Mouse (Mus musculus) layer of hippocampus, adult 9-10 months (tissue): ENCODE measurements at regions not wholly inside any gene's neighbourhood (a gene's known extent, or its start where the extent isn't known, plus 50 kb on each side); places are given as distances from the start of the nearest gene placed in this dataset.

Source experiments
- DNase-seq: peaks from one replicate; pipeline ENCODE4 v3.0.0; 2022; ENCODE audit warnings: low spot score

DNA sequence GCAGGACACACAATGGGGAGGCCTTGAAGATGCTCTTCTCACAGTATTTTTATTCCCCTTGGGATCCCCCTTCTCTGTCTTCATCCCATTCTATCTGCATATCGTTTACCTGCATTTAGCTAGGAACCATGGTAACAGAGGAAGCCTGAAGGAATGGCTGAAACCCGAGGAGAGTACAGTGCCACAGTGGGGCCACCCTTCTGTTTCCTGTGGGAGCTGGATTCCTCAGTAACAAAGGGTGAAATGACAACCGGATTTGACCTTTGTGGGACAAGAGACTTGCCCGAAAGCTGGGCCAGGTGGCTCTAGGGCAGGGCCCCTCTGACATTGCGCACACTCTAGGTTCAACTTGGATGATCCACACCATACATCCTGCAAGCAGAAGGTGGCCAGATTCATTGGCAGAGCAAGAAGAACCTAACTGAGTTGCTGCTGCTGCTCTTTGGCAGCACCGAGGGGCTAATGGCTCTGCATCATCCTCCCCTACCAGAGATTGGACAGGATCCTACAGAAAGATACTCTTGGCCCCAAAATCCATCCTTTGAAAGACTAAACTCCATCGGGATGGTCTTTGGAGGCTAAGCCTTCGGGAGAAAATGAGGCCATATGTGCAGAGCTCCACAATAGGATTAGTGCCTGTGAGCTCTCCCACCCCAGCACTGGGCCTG, 310.0 kb downstream of the Sox9 start:
- DNase-seq, result no peak

DNA sequence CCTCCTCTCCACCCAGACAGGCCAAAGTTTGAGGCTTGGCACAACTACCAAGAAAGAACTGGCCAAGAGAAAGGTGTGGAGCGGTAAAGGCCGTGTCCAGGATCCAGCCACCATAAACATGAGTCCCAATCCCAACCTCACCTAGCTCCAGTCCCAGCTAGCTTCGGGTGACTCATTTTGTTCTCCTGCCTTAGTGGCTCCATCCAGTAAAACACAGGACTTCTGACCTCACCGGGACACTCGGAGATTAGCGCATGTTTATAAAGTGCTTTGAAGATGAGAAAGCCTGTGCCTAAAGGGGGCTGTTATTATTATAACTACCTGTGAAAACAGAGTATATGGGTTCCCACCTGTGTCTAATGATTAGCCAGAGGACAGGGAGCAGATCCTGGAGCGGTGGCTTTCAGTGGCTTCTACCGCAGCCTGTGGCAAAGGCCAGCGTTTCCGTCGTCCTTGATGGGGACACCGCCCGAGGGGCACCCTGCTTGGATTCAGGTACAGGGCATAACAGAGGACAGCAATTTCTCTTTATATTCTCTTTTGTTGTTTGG, 311.9 kb downstream of the Sox9 start:
- no peak for DNase-seq

DNA sequence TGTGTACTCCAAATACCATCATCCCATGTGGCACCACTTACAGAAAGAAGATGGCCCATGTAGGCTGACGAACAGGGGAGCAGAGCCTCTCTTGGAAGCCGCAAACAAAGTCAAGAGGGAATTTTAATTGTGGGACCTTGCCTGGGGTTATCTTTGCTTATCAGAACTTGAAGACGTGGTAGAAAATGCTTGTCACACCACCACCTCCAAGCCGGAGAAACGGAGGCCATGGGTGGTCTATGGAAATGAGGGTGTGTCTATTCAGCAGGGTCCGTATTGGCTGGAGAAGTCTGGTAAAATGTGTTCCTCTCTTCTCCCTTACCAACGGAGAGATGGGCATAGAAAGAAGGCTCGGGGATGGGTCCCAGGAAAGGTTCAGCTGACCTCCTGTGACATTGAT, 313.6 kb downstream of the Sox9 start:
- no peak for DNase-seq

DNA sequence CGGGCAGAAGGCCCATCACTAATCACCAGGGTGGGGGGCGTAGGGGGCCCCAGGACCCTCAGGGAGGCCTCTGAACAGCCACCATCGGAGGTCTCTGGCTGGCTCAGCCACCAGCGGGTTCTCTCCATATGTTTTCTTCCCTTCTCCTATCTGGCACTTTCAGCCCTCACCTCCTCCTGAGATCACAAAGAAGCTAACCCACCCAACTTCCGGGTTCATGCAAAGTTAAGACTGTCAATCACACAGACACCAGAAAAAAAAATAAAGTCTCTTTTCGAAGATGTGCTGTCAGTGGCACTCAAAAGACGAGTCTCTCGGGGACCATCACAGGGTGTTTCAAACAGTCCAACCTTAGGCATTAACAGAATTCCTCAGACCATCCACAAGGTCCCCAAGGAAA, 314.2 kb downstream of the Sox9 start:
- DNase-seq, result no peak

DNA sequence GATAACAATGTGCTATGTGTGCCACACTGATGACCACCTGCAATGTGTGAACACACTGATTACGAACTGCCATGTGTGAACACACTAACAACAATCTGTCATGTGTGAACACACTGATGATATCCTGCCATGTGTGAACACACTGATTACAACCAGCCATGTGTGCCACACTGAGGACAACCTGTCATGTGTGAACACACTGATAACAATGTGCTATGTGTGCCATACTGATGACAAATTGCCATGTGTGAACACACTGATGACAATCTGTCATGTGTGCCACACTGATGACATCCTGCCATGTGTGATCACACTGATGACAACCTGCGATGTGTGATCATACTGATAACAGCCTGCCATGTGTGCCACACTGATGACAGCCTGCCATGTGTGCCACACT, 316.3 kb downstream of the Sox9 start:
- no peak for DNase-seq

DNA sequence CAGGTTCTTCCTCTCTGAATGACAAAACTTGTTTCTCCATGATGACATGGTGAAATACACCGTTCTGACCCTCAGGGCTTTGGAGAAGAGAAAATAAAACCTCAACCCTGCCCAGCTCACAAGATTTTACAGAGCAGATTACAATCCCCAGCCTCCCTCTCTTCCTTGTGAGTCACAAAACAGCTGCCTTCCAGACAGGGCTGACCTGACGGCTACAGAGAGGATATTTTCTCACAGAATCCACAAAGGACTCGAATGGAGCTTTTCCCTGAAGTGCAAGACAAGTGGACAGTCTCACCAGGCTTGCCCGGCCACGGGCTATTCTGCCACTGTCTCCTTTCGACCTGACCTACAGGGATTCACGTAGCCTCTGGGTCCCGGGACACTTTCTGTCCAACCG, 318.8 kb downstream of the Sox9 start:
- no peak for DNase-seq

DNA sequence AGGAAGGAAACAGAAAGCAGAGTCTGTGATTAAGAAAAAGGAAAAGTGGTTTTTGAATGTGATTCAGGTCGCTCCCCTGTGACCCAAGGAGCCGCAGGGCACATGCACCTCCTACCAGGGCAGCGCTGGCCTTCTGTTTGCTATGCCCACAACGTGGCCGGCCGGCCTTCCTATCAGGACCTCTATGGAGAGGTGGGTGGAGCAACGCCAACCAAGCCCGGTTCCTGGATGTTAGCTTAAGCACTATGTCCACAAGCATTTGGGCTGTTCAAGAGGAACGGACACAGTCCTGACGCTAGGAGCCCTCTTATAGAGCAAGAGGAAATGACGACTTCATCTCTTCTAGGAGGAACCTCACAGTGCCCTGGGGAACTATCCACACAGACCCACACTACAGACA, 319.5 kb downstream of the Sox9 start:
- DNase-seq, result no peak

DNA sequence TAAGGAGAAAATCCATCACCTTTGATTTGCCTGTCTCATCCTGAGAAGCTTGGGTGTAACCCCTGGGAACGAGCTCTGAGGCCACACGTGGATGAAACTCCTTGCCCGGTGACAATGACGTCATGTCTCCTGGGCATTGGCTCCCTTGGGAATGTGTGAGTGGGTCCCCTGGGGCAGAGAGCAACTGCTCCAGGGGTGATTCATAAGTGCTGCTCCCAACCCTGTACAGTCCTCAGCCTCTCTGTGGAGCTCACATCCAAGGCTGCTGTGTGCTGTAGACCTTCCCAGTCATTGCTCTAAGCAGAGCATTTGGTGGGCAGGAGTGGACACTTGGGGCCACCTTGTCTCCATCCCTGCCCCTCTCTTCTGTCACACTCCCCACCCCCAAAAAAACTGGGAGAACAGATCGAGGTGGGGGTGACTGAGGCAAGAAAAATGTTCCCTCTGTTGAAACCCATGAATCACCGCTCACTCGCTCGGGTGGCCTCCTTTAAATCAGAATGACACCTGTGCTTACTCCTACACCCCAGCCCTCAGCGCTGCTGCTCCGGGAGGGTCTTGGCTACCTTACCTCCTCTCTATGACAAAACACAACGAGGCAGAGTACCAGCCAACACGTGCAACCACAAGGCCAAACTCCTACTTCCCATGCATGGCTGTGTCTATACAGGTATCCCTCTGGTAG, 321.3 kb downstream of the Sox9 start:
- DNase-seq, result peak; percentile 11

DNA sequence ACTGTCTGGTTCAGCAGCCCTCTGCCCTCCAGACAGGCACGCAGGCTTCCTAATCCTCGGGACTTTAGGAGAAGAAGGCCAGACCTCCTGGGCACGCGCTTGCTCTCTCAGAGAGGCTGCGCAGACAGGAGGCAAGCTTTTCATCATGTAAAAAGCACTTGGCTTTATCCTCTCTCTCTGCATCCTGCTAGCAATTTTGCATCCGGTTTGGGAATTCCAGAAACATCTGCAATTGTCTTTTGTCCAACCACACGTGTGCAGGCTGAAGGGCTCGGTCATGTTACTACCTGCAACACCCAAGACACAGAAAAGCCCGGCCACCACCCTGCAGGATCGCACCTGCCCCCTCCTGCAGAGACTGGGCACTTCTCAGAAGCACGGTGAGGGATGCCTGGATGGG, 323.3 kb downstream of the Sox9 start:
- no peak for DNase-seq

DNA sequence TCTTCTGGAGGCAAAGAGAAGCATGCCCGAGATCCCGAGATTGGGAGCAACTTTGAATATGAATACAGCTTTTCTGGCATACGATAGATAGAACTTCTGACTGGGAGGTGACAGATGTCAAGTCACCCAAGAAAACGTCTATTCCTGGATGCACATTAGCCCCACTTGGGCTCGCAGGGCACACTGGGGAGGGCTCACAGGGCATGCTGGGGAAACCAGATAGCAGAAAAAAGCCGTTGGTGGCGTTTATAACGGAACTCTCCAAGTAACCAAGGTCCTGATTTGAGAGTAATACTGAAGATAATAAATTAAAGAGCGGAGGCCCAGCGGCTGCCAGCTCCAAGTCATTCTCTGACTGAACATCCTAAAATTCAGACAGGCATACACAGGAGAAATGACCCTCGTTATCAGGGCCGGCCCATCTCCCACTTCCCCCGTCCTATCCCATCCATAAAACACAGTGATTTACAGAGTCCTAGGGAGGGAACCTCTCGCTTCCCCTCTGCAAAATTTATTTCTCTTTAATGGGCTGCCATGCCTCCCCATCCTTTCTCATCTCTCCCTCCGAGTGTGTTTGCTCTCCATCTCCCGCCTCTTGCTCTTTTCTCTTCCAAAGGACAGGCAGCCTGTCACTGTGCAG, 325.3 kb downstream of the Sox9 start:
- no peak for DNase-seq

DNA sequence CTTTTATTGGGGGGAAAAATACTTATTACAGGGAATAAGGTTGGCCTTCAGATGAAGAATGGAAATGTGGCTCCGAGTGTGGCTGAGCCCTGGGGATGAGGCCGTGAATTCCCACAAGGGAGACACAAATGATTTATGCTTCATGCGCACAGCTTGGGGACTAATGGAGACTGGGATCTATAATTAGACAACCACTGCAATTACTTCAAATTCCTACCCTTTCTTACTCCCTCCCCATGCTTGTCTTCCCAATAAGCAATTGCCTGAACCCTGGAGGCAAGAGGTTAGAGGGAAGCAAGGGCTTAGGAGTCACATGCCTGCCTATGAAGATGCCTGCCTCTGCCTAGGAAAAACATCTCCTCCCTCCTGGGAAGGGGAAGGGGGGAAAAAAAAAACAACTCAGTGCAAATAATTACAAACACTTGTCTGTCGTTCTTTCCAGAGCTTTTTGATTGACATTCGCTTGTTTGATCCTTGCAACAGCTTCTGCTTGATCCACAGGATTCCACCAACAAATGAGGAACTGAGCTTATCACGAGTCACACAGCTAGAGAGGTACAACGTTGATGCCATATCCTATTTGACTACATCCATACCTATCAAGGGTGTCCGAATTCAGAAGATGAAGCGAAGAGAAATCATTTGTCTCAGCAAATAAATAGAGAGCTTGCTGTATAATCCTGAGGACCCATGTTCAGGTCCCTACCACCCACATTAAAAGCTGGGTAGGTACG, 326.1 kb downstream of the Sox9 start:
- DNase-seq, result no peak

DNA sequence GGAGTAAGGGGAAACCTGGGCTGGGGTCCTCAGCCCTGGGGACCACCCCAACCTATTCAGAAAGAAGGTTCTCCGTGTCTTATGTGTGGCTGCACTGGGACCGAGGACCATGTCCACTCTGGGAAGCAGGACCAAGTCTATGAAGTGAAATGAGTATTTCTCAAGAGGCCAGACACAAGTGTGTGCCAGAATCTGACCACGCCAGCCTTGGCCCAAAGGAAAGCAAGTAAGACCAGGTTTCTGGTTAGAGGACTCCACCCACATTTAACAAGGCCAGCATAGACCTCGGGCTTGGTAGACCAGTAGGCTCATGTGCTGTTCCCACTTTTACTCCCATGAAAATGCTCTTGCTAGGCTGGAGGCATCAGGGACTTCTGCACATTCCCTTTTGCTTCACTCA, 327.1 kb downstream of the Sox9 start:
- no peak for DNase-seq

DNA sequence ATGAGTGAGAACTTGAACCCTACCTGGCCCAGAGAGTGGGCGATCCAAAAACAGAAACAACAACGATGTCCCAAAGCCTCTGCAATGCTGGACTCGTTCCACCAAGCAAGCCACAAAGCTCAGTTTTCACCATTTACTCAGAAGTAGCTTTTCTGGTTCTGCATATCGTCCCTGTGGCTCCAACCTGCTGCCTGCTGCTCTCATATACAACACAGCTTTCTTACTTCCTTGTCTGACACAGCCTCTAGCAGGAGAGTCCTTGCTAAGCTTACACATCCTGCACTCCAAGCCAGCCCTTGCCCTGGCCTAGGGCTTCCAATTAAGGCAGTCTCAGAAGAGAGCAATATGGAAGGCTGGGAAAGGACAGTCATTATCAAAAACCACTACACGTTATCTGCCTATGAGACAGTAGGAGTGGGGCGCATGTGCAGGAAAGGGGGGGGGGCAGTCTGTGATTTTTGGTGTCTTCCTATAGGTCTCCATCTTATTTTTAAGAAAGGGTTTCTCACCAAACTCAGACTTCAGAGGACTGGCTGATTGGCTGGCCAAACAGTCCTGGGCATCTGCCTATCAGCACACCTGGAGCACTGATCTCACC, 331.3 kb downstream of the Sox9 start:
- DNase-seq, result no peak

DNA sequence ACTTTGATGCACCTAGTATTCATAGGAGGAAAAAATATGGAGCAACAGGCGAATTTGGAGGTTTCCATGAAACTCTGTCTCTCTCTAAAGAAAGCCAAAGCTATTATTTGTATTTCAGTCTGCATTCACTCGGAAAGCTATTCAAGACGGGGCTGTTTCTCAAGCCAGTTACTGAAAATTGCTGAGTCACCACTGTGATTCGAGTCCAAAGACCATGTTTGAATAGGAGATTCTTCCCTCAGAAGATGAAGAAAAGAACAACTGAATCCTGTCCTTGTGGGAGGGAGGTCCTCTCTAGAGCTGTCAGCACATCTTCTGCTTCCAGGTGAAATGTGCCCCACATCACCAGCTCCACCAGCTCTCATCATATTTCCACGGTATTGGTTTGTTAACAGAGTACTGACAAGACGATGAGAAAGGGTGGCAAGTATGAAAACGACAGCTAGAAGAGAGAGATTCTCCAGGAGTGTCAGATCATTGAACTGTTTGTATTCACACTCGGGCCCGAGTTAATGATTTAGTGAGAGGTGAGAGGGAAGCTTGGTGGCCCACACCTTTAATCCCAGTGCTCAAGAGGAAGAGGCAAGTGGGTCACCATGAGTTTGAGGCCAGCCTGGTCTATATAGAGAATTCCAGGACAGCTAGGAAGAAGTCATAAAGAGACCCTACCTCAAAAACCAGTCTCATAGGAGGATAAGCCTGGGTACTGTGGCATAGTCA, 335.3 kb downstream of the Sox9 start:
- no peak for DNase-seq

DNA sequence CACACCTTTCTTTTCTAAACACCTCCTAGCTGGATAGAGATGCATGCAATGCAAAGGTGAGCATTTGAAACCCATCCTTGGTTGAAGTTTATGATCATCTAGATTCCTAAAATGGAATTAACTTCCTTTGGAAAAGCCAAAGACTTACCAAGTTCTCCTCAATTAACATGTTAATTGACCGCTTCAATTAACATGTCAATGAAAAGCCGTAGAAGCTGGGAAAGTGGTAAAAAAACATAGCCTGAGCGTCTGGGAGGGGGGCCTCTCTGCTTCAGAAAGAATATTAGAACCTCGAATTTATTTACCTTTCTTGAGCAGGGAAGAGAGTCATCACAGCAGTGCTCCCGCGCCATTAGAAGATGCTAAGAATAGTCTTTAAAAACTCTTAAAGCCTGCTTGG, 338.5 kb downstream of the Sox9 start:
- no peak for DNase-seq

DNA sequence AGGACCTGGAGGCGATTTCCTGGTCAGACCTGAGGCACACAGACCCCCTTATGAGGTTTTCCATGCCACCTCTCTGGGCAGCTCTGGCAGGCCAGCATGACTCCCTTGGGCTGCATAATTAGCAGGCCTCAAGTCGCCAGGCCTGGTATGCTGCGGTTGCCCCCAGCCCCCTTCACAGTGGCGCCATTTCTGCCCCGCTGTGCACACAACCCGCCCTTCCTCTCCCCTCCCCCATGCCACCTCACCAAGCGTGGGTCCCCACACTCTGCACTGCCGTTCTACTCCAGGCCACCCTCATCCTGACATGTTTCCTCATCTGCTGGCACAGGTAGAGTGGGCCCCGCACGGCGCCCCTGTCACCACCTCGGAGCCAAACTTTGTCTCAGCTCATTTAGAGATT, 339.3 kb downstream of the Sox9 start:
- no peak for DNase-seq

DNA sequence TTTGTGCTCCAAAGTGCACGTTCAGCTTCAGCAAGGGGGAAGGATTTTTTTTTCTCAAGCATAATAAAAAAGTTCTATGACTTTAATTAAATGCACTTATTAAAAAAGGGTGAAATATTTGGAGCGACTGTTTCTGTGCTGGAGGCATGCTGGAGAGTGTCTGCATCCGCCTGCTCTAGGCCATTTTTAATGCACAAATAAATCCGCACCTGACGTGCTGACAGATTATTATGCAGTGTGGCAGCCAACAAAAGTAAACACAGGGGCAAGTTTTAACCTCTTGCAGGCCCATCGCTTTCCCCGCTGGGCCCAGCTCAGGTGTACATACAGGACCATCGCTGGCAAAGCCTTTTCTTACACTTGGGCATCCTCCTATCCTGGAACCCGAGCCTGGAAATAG, 340.1 kb downstream of the Sox9 start:
- DNase-seq, result no peak

DNA sequence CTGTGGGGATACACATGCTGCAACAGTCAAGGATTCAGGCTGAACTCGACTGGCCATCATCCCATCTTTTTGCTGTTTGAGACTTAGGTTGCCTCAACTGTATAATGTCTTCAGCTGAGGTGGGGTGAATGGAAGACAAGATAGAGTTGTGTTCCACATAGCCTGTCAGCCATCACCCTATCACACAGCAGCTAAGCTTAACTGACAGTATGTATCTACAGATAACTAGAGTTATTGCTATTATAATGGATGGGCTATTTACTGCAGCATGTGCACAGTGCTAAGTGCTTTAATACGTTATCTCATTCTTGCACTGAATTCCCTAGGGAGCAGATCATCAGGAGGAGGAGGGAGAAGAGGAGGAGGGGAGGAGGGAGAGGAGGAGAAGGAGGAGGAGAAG, 340.9 kb downstream of the Sox9 start:
- DNase-seq, result no peak

DNA sequence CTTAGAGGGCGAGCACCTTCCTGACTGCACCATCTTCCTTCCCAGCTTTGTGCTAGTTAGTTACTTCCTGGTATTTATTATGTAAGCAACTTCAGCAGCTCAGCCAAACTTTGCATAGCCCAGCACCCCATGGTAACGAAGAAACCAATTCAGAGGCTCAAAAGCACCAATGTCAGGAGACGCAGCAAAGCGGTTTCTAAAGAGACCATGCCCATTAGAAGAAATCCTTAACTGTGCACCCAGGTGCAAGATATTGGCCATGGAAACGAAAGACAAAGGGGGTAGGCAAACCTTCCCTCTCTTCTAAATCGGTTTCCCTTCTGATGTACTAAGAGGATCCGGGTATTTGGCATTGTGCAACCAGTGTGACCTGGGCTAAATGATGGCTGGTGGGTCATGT, 343.8 kb downstream of the Sox9 start:
- DNase-seq, result no peak

DNA sequence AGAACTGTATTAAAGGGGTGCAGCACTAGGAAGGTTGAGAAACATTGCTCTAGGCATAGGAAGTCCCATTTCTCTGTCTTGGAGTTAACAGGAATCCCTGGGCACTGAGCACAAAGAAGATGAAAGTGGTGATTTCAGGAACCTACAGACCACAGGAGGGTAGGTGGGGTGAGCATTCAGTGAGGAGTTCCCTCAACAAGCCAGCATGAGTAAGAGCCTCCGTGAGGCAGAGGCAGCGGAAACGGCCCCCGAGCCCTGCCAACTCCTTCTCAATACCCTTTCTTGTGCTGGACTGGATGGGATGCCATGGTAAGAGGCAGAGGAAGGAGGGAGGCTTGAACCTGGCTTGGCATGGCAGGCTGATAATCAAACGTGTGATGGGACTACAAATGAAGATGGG, 347.2 kb downstream of the Sox9 start:
- no peak for DNase-seq

DNA sequence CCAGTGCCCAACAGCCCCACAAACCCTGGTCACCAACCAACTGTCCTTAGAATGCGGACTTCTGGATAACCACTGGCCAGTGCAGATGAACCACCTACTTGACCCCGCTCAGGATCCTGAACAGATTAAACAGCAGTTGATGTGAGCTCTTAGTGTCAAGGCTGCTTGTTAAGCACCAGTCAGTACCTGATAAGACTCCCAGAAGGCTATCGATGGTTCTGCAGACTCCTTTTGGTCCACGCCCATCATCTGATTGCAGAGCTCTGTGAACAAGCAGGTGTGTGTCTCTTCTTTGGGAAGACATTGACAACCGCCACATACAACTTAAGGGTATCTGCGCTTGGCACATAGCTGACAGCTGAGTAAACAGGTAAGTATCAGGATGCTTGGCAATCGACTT, 348.0 kb downstream of the Sox9 start:
- DNase-seq, result no peak
